10 mouse cellular contexts compared by ENCODE assay signal in the genomic region with DNA sequence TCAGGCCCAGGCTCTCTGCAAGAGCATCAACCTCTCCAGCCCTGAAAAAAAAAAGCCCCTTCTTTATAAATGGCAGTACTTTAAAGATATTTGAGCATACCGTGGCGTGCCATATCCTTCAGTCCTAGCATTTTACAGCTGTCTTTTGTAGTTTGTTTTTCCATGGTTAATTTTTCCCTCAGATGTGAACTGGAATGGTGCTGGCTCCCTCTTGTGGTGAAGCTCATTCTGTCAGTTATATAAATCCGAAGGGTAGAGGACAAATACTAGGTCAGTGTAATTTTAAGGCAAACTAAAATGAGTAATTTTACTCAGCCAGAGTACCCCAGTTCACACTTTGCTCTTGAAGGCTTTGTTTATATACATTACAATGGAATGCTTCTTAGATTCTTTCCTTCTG. TPM values are rescaled to one million over a fixed set of nuclear protein-coding genes. Genes with fewer than 3 reads are reported as not detected.
A peak's percentile ranks its signal among the peaks of the same experiment; 100 is the strongest.
DNase-seq lines count a peak whose midpoint lies in the region; ATAC-seq and TF ChIP-seq lines count a peak whose summit lies in the region.
"Had no signal": no experiment of that assay in that cellular context is flagged by ENCODE, and none has a peak within 500 bp of the region (broad histone marks: within the 10 kb centered on the region; RNA-seq: fewer than 3 reads in every experiment).

No protein-coding gene starts in this region.

- DNase-seq in forebrain, postnatal 0 days = peak; percentile 81
- DNase-seq in testis, postnatal 10 days (ENCODE audit: low spot score) = peak; percentile 63
- DNase-seq in testis, postnatal 14 days (ENCODE audit: low spot score) = no peak
- DNase-seq in cerebellum, adult 9-10 months = peak; percentile 68
- DNase-seq in heart, postnatal 14 days = peak; percentile 34 to 63
- DNase-seq in limb, embryonic 11.5 days (ENCODE audit: low spot score) = peak; percentile 65
- no peak for DNase-seq in spleen, adult 18-20 months

- intact Hi-C loops in heart, postnatal 14 days (cut with DNase I) = loop anchor here (5.0 to 10.0 kb wide), 3 partner anchors 154 to 707 kb away; a partner anchor contains a TSS

- ATAC-seq in forebrain, postnatal 0 days = peak; percentile 65; the same call in 1 of the 2 replicates
- ATAC-seq in forebrain, embryonic 12.5 days (ENCODE audit: low FRiP score) = no peak
- no peak for ATAC-seq in limb, embryonic 11.5 days (ENCODE audit: insufficient number of reproducible peaks, low FRiP score, low TSS enrichment, low read depth)

- no peak overlapping the region for H3K4me3 ChIP-seq in forebrain, postnatal 0 days (ENCODE audit: low read depth, low read length)
- H3K4me3 ChIP-seq in forebrain, embryonic 12.5 days (replicated peaks) = no peak overlapping the region
- no peak overlapping the region for H3K4me3 ChIP-seq in limb, embryonic 11.5 days (ENCODE audit: low read depth, low read length)
- H3K4me3 ChIP-seq: heart, embryonic 15.5 days; neural tube, embryonic 12.5 days had no signal

- H3K27me3 ChIP-seq in forebrain, postnatal 0 days (ENCODE audit: insufficient read depth, low read length) = no peaks in the 10 kb centered on the region
- H3K27me3 ChIP-seq in forebrain, embryonic 12.5 days = no peaks in the 10 kb centered on the region
- H3K27me3 ChIP-seq in limb, embryonic 11.5 days (ENCODE audit: control insufficient read depth, insufficient read depth, low read length) = no peaks in the 10 kb centered on the region
- H3K27me3 ChIP-seq: heart, embryonic 15.5 days; neural tube, embryonic 12.5 days had no signal

- H3K4me2 ChIP-seq in forebrain, postnatal 0 days (ENCODE audit: low read depth) = no peak overlapping the region
- H3K4me2 ChIP-seq in forebrain, embryonic 12.5 days = no peak overlapping the region
- H3K4me2 ChIP-seq in limb, embryonic 11.5 days (ENCODE audit: low read depth, severe bottlenecking) = no peak overlapping the region
- H3K4me2 ChIP-seq: heart, embryonic 15.5 days; neural tube, embryonic 12.5 days had no signal

- TF ChIP-seq CTCF in forebrain, postnatal 0 days (IDR thresholded peaks at IDR 0.05; ENCODE audit: low read depth) = peak; percentile 83

- H3K27ac ChIP-seq in forebrain, postnatal 0 days (ENCODE audit: low read depth, low read length) = no peak overlapping the region
- no peak overlapping the region for H3K27ac ChIP-seq in forebrain, embryonic 12.5 days
- H3K27ac ChIP-seq in limb, embryonic 11.5 days (replicated peaks; ENCODE audit: low read depth, low read length) = no peak overlapping the region
- H3K27ac ChIP-seq: heart, embryonic 15.5 days; neural tube, embryonic 12.5 days had no signal

- 0 out of 2 replicates have a peak, but pooled peaks cover 7% of the 10 kb centered on the region for H3K36me3 ChIP-seq in forebrain, postnatal 0 days (ENCODE audit: insufficient read depth)
- peaks cover 25% of the 10 kb centered on the region for H3K36me3 ChIP-seq in forebrain, embryonic 12.5 days (replicated peaks)
- H3K36me3 ChIP-seq in limb, embryonic 11.5 days (ENCODE audit: control insufficient read depth, insufficient read depth, low read length) = peaks cover 4% of the 10 kb centered on the region

- H3K9me3 ChIP-seq in forebrain, postnatal 0 days (ENCODE audit: low read length) = no peaks in the 10 kb centered on the region
- no peaks in the 10 kb centered on the region for H3K9me3 ChIP-seq in forebrain, embryonic 12.5 days
- no peaks in the 10 kb centered on the region for H3K9me3 ChIP-seq in limb, embryonic 11.5 days (ENCODE audit: control insufficient read depth, low read length)
- H3K9me3 ChIP-seq: heart, embryonic 15.5 days; neural tube, embryonic 12.5 days had no signal

- H3K4me1 ChIP-seq in forebrain, postnatal 0 days (ENCODE audit: insufficient read depth) = no peaks in the 10 kb centered on the region
- H3K4me1 ChIP-seq in forebrain, embryonic 12.5 days = no peaks in the 10 kb centered on the region
- no peaks in the 10 kb centered on the region for H3K4me1 ChIP-seq in limb, embryonic 11.5 days (ENCODE audit: control insufficient read depth, insufficient read depth, low read length)
- H3K4me1 ChIP-seq: heart, embryonic 15.5 days; neural tube, embryonic 12.5 days had no signal

- WGBS in forebrain, postnatal 0 days = 26% methylated on average over 3 of the region's 3 CpGs
- WGBS in forebrain, embryonic 12.5 days = 61% methylated on average over 3 of the region's 3 CpGs
- WGBS in limb, embryonic 11.5 days = 54% methylated on average over 3 of the region's 3 CpGs

- H3K9ac ChIP-seq in forebrain, postnatal 0 days = no peak overlapping the region
- H3K9ac ChIP-seq in forebrain, embryonic 12.5 days = no peak overlapping the region
- H3K9ac ChIP-seq in limb, embryonic 11.5 days (ENCODE audit: low read length) = no peak overlapping the region
- H3K9ac ChIP-seq: heart, embryonic 15.5 days; neural tube, embryonic 12.5 days had no signal

RNA-seq across cellular contexts. Expression of a gene that starts 12.1 kb away (rescaled TPM):
- total RNA-seq in forebrain, postnatal 0 days (2014; rRNA removed) = 65.0 and 76.6 TPM in 2 replicates
- polyA plus RNA-seq in forebrain, postnatal 0 days (2015; fragmentation: Nextera tagmentation; extraction: Ambion mirVana) = 62.7 and 78.1 TPM in 2 replicates
- polyA plus RNA-seq in forebrain, embryonic 12.5 days (2016; fragmentation: Nextera tagmentation; extraction: Ambion mirVana) = 121 and 127 TPM in 2 replicates
- 10 to 100 TPM; 39.1 to 43.4 TPM for total RNA-seq in heart, postnatal 14 days (2021)
- 129 and 133 TPM in 2 replicates for polyA plus RNA-seq in limb, embryonic 11.5 days (2014; fragmentation: Nextera tagmentation; extraction: Ambion mirVana)

RNA-seq across cellular contexts. Expression of a gene that starts 46.5 kb away (rescaled TPM):
- total RNA-seq in forebrain, postnatal 0 days (2014; rRNA removed) = 10.6 and 11.0 TPM in 2 replicates
- 3.9 and 6.8 TPM in 2 replicates for polyA plus RNA-seq in forebrain, postnatal 0 days (2015; fragmentation: Nextera tagmentation; extraction: Ambion mirVana)
- 19.7 and 20.0 TPM in 2 replicates for polyA plus RNA-seq in forebrain, embryonic 12.5 days (2016; fragmentation: Nextera tagmentation; extraction: Ambion mirVana)
- 1 to 10 TPM; 6.1 to 6.4 TPM for total RNA-seq in heart, postnatal 14 days (2021)
- 23.6 and 23.7 TPM in 2 replicates for polyA plus RNA-seq in limb, embryonic 11.5 days (2014; fragmentation: Nextera tagmentation; extraction: Ambion mirVana)

Comparison
In these comparisons a context has a peak if more than half of its experiments do, and no peak if none do; other contexts are left out.
1. DNase-seq: peak in forebrain, postnatal 0 days (single experiment), testis, postnatal 10 days (single experiment), cerebellum, adult 9-10 months (single experiment), heart, postnatal 14 days (2 of 2) and limb, embryonic 11.5 days (single experiment); none in testis, postnatal 14 days (single experiment) and spleen, adult 18-20 months (0 of 2).